Mouse (Mus musculus) layer of hippocampus, adult 18-20 months (tissue): Measurements from ENCODE around the gene P2rx2. TPM values are rescaled to one million over a fixed set of nuclear protein-coding genes. Genes with fewer than 3 reads are reported as not detected.

Experiments
- DNase-seq, 2 experiments: peaks; one replicate each; pipeline ENCODE4 v3.0.0; 2022; ENCODE audit warnings: low spot score in 2 of 2
- long read RNA-seq: library from polyadenylated mRNA; stranded (forward); transcript quantifications from one replicate; pipeline ENCODE4 v2.0.0, GENCODE M21; 2021
- total RNA-seq, 2 experiments: library from RNA; stranded (reverse); gene quantifications; 2 replicates each; pipeline ENCODE4 v1.2.3; 2021

P2rx2 gene
- total RNA-seq: not detected
- long read RNA-seq, partial matches to known transcripts: 0 of 1 reads
- long read RNA-seq, other reads (novel, unspliced or antisense): 0 of 1 reads

DNA sequence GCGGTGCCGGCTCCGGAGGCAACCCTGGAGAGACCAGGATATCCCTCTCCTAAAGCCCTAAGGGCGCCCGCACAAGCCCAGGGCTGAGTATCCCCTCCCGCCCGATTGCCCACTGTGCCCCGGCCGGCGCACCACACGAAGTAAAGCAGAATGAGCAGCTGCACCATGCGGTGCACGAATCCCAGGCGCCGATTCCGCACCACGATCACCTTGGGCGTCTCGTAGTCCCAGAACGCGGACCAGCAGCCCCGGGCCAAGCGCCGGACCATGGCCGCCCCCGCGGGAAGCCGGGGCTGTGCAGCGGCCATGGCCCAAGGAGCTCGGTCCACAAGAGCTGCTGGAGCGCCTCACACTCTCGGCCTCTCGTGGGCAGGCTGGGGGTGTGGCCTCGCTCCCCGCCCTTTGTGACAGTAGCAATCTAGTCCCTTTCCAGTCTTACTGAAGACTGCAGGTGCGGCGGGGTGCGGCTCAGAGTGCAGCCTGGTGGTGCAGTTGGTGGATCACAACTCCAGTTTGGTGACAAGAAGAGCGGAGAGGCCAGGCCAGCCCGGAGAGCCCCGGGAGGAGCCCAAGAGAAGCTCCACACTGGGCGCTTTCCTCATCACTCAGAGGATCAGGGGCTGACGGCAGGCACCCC, at the start of gene P2rx2:
TSS of gene P2rx2 (minus strand) at position 565 of the 637 bp plus-strand sequence.
- DNase-seq: no peak

- DNase-seq: no peak
Observed at GRCm38 (mm10) chr5:110392727-110393126, 49.7 kb upstream of the P2rx2 start.

DNA sequence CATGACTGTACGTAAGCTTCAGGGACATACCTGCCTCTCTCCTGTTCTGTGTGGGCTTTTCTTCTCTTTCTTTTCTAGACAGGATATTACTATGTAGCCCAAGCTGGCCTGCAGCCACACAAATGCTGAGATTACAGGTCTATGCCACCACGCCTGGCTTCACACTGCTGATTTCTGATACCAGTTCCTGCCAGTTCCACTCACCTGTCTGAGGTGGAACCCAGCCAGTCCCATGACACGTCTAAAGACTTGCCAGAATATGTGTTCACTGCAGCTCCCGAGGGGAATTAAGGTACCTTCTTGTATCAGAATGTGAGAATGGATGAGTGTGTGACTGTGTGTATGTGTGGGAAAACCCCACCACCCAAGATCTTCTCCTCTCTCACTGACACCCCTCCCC, 47.6 kb upstream of the P2rx2 start:
- DNase-seq: no peak

DNA sequence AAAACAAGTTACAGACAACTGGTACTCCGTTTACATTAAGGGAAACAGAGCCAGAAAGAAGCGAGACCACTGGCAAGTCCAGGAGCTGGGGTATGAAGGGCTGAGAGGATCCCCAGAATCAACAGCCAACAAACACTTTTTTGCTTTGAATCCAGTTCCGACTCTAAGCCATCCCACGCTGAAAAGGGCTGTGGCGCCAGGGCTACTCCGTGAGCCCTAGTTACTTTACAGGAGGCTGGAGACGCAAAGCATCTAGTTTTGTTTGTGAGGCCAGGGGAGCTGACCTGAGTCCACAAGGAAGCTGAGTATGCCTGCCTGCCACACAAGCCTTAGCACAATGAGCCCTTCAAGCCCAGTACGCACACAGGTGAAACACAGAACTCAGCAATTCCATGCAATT, 44.3 kb upstream of the P2rx2 start:
- DNase-seq: no peak

DNA sequence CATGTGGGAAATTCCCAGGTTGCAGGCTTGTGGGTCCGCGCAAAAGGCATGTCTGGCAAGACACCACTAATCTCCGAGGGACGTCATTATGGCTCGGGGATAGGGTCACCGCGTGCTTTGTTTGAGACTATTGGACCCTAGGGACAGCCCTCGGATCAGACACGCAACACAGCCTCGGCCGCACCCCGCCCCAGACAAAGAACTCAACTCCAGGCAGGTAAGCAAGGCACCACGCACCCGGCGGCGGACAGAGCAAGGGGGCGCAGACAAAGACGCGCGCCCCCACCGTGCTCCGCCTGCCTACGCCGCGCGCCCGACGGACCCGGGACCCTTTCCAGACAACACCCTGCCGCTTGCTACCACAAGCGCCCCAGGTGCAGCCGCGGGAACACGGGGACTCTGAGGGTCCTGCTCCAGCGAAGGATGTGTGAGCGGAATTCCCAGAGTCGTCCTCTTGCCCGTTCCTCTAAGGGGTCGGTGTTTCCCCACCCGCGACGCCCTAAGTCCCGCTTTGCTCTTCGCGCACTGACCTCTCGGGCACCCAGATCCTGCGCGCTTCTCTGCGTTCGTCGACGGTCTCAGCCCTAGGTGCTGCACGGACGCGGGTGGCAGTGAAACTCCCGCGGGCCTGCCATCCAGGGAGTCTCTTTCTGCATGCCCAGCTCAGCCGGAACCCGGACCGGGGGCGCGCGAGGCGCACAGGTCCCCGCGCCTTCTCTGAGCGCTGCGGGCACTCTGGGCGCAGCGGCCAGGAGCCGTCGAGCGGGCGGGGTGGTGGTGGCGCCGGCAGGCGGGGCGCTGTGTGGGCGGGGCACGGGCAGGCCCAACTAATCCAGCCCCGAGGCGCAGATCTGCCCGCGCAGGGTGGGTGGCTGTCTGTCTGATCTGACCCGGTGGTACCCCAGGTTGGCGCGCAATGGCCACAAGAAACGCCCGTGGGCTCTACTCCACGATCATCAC, 43.6 kb upstream of the P2rx2 start:
- peak; percentile 59 to 61 for DNase-seq

- no peak for DNase-seq
Observed at GRCm38 (mm10) chr5:110385263-110385662, 42.3 kb upstream of the P2rx2 start.

GRCm38 (mm10) chr5:110384491-110384890, 41.5 kb upstream of the P2rx2 start:
- DNase-seq: no peak

DNA sequence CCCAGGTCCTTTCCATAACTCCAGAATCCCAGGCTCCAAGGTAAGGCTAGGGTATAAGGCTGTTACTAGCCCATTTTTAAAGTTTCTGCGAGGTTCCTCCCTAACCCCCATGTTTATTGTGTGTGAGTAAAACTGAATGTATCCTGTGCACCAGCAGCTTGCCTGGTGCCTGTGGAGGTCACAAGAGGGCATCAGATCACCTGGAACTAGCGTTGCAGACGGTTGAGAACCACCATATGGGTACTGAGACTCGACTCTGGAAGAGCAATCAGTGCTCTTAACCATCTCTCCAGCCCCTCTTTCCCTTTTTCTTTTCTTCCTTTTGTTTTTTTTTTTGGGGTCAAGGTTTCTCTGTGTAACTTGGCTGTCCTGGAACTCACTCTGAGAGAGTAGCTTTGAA, 36.8 kb upstream of the P2rx2 start:
- no peak for DNase-seq

DNA sequence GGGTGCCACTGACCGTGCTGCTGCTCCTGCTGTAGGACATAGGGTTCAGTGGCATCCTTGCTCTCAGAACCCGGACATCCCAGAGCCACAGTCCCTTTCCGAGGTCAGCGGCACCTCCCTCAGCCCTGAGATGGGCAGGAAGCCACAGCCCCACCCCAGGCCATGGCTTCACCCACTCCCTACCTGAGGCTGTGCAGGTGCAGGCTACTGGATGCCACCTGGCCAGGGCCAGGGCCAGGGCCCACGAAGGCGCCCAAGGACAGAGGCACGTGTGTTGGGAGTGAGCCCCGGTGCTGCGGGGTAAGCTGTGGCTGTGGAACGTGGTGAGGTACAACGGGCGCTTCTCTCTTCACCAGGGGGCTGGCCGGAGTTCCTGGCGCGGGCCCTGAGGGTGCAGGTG, 36.1 kb upstream of the P2rx2 start:
- DNase-seq: no peak

DNA sequence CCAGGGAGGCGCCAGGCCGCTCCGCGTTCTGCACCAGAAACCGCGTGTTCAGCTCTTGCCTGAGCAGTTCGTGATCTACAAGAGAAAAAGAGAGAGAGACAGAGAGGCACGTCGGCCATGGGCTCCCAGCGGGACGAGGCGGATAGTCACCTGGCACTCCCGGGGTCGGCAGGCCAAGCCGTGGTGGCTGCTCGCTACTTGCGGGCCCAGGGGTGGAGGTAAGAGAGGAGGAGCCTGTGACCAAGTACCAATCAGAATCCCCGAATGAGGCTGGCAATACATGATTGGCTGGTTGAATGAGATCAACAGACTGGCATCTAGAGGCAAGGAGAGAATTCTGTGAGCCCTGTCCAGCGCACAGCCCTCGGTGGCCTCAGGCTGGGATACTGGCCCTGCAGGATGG, 35.2 kb upstream of the P2rx2 start:
- peak; percentile 39 to 57 for DNase-seq

DNA sequence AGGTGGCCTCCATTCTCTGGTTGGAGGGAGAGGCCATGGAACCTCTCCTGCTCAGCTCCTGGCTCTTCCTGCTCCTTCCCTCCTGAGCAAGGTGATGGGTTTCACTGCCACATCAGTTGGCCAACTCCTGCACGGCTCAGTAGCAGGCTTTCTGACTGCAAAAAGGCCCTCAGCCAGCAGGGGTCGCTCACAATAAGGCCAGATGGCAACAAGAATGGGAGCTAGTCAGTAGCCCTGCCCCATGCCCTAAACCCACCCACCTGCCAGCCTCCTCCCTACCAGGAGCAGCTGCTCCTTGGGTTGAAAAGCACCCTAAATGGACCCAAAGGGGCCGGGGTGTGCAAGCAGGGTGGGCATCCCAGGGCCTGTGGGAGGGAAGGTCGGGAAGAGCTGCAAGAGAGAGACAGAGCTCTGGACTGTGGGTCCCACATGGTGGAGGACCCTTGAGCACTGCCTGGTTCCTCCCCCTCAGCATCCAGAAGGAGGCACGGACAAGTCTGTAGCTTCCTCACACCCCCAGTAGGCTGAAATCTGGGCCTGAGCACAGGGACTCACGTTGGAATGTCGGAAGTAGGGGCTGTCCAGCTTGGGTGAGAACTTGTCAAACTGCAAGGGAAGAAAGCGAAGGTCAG, 33.9 kb upstream of the P2rx2 start:
- peak; percentile 50 to 85 for DNase-seq

- DNase-seq: no peak
Observed at GRCm38 (mm10) chr5:110363822-110364545, 21.0 kb upstream of the P2rx2 start.

DNA sequence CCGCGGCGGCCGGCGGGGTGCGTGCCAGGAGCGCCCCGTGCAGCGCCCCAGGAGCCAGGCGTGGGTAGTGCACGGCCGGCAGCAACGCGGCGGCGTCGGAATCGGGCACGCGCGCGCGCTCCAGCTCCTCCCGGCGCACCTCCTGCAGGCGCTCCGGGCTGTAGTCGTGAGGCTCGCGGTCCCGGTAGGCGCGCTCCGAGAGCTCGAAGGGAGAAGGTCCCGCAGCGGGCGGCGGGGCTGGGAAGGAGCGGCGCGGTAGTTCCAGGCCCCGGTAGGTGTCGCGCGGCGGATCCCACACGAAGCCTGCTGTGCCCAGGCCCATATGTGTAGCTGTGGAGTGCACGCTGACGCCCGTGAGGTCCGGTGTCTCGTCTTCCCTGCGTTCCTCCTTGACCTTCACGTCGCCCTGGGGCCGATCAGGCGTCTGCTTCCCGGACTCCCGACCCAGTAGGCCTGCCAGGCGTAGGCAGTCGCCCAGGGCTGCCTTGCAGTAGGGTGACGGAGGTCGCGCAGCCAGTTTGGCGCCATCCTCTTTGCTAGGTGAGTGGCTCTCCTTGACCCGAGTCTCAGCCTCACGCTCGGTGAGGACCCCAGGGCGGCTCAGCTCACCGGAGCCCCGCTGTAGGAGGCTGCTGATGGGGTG, 20.3 kb upstream of the P2rx2 start:
- peak; percentile 73 to 82 for DNase-seq

GRCm38 (mm10) chr5:110362813-110363178, 19.8 kb upstream of the P2rx2 start:
- DNase-seq: no peak

DNA sequence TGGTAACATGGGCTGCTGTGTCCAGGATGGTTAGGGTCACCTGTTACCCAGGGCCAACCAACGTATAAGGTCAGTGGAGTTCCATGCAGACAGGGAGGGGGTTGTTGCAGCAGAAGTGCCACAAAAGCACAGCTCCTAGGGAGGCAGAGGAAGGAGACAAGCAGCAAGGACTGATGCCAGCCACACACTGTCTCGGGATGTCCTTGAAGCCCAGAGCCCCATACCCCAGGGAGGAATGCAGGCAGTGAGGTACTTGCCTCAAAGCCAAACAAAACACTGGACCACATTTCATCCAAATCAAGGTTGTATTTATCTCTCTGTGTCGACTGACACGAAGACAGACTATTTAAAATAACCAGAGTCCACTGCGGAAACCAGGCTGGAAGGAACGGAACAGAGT, 18.5 kb upstream of the P2rx2 start:
- no peak for DNase-seq

GRCm38 (mm10) chr5:110357531-110358179, 14.6 kb upstream of the P2rx2 start:
- DNase-seq: peak; percentile 67 to 92

GRCm38 (mm10) chr5:110354716-110355115, 11.7 kb upstream of the P2rx2 start:
- peak in 1 of 2 experiments; percentile 60 for DNase-seq

DNA sequence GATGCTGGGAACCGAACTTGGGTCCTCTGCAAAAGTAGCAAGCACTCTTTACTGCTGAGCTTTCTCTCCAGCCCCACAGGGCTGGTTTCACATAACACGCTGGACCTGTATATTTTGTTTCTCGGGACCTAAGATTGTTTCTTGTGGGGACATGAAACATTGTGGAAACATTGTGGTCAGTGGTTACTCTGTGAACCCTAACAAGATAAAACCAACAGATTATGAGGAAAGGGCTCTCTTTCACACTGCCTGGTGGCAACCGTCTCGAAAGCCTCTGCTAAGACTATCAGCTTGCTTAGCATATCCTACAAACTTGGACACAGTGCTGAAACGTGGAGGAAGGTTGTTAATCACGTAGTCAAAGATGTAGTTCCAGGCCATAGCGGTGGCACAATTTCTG, 4.0 kb upstream of the P2rx2 start:
- no peak for DNase-seq

DNA sequence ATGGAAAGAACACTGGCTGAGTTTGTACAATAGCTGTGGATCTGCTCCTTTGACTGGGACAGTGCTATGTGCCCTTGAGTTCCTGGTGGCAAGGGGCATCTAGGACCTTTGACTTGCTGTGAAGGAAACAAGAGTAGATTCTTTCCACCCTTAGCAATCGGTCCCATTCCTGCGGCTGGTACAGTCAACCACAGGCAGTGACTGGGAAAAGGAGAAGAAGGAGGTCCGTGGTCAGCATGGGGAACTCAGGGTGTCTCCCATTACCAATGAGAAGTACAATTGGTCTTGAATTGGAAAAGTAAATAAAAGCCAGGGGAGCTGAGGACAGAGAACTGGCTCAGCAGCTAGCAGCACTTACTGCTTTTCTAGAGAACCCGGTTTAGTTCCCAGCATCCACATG, 2.5 kb upstream of the P2rx2 start:
- DNase-seq: no peak

- DNase-seq: no peak
Observed at GRCm38 (mm10) chr5:110344524-110344923, 1.5 kb upstream of the P2rx2 start, which contains the start of gene Lrcol1. Gene Lrcol1 (plus strand): TSS chr5:110344730.
